Mouse (Mus musculus) c-Kit-positive CD71-negative TER-119-negative erythroid progenitor cells, embryonic 14.5 days (primary cell): ENCODE measurements at regions not wholly inside any gene's neighbourhood (a gene's known extent, or its start where the extent isn't known, plus 50 kb on each side); places are given as distances from the start of the nearest gene placed in this dataset.

Experiments
- DNase-seq: peaks from one replicate; pipeline ENCODE4 v3.0.0-alpha.2; 2013; ENCODE audit warnings: low read depth

DNA sequence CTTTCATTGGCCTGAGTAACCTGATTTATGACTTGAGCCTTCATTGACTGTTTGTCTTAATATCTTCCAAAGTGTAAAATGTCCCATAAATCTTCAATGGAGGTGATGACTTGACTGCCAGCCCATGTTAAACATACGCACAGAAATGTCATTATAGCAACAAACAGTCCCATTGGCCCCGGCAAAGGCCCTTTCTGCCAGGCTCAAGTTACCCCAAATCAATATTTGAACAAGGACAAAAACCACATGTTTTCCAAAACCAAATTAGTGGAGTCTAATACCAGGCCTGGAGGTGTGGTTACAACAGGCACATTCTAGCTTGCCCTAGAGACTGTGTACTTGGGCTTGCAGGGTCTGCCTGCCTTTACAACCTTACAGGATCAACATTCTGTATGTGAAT, 68.2 kb upstream of the Fggy start:
- no peak for DNase-seq

- no peak for DNase-seq
These were observed 57.0 kb upstream of the Fggy start for GRCm38 (mm10) chr4:95500265-95500664.

DNA sequence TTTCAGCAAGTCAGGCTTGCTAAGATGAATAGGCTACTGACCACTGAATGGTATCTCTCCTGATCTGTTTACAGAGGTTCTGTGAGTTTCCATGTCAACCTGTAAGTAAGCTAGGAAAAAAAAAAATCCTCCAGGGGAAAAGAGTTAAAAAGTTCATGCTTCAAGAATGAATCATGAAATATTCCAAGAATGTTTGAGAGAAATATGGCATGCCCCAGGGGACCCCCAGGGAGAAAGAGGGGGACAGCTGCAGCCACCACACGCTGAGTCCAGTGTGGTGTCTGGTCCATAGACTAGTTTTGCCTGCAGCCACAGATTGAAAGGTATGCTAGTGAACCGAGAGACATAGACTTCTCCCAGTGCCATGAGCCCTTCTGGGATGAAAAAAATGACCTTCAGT, 56.1 kb upstream of the Fggy start:
- no peak for DNase-seq

GRCm38 (mm10) chr4:95507141-95507945, 50.0 kb upstream of the Fggy start:
- no peak for DNase-seq
